Mouse (Mus musculus) lung, postnatal 0 days (tissue): ENCODE measurements around the gene Stom.

Experiments used
- CTCF ChIP-seq: IDR thresholded peaks from 2 replicates; pipeline ENCODE4 v1.5.1; 2016; ENCODE audit warnings: antibody characterized with exemption, mild to moderate bottlenecking
- EP300 ChIP-seq: IDR thresholded peaks from 2 replicates; pipeline ENCODE4 v1.6.1; 2016; ENCODE audit warnings: antibody characterized with exemption, mild to moderate bottlenecking, control low read depth

- no peak for TF ChIP-seq CTCF
- no peak for TF ChIP-seq EP300
These were observed 43.5 kb downstream of the Stom start for GRCm38 (mm10) chr2:35293291-35293690.
